Mouse (Mus musculus) c-Kit-positive CD71-positive TER-119-positive erythroid progenitor cells, embryonic 14.5 days (primary cell): ENCODE results near the gene Prpf38b.

ENCODE experiments used
- DNase-seq: peaks from one replicate; pipeline ENCODE4 v3.0.0-alpha.2; 2013; ENCODE audit warnings: low spot score

The Prpf38b gene

DNA sequence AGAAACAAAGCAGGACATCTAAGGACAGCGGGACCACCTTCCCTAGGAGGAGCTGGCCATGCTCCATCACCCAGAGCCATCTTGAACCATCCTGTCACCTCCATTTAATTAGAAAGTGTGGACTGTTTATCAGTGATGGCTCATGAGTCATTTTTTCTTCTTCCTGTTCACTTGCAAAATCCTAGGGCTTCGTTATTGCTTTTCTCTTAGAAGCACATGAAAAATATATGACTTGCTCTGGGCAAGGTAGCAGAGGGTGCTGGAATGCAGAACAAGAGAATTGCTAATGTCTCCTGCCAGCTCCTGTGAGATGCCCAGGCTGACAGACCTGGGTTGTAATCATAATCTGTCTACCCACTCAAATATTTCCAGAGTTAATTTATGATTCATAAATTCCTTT is 50.7 kb downstream of the Prpf38b start:
- DNase-seq, result no peak

GRCm38 (mm10) chr3:108858231-108858770 is 53.2 kb downstream of the Prpf38b start:
- no peak for DNase-seq

DNA sequence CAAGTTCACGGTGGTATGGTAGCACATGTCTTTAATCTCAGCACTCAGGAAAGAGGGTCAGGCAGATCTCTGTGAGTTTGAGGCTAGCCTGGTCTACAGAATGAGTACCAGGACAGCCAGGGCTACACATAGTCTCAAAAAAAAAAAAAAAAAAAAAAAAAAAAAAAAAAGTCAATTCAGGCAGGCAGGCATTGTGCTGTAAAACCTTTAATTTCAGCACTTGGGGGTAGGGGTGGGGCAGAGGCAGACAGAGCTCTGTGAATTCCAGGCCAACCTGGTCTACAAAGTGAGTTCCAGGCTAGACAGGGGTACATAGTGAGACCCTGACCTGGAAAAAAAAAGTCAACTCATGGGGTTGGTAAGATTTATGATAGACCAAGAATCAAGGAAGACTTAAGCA is 53.8 kb downstream of the Prpf38b start:
- DNase-seq, result no peak

DNA sequence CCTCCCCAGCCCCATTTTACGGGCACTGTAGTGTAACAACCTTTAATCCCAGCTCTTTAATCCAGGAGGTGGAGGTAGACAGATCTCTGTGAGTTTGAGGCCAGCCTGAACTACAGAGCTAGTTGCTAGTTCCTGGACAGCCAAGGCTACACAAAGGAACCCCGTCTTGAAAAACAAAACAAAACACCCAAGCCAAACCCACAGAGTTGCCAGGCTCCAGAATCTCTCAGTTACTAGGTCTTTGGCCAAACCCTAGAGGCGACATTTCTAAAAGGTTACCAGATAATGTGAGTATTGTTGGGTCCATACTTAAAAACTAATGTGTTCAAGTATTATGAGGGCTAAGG is 54.4 kb downstream of the Prpf38b start:
- no peak for DNase-seq

GRCm38 (mm10) chr3:108856386-108857123 is 55.0 kb downstream of the Prpf38b start:
- no peak for DNase-seq

DNA sequence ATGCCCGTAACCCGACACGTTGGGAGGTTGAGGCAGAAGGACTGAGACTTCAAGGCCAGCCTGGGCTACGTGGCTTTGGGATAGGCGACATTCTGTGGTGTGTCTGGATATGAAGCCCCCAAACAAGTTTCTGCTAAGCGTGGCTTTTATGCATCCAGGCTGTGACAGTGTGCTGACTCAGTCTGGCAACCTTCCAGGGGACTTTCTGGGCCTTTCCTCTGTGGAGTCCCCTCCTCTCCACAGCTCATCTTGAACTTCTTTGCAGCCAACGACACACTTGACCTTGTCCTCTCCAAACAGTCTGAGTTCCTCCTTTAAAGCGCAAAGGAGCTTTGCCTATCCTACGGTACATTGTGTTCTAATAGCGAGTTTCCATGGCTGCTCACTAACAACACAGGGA is 55.7 kb downstream of the Prpf38b start:
- DNase-seq, result no peak

- DNase-seq, result no peak
Observed at GRCm38 (mm10) chr3:108855371-108855770, 56.2 kb downstream of the Prpf38b start.

DNA sequence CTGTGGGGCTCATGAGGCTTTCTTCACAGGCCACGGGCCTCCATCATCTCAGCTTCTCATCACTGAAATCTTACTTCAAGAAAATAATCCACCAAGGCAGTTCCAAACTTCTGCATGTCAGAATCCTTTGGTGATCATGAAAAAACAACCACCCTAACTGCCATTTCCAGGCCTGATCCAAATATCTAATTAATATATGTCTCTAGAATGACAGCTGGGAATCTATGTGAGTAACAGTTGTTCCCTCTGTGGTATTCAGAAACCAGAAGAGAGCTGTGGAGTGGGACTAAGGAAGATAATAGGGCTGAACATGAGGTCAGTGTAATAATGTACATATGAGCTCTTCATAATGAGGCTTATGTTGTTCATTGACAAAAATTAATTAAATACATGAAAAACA is 58.3 kb downstream of the Prpf38b start:
- no peak for DNase-seq
